Mouse (Mus musculus): ENCODE data around the gene Atp13a3. TPM values are rescaled to one million over a fixed set of nuclear protein-coding genes. Genes with fewer than 3 reads are reported as not detected.
"Not testable (repeated sequence)": the region's sequence is repeated elsewhere in the genome, so short reads cannot be mapped to it uniquely, and the experiment has no call there.

Atp13a3 gene
- polyA plus RNA-seq (2012; ENCODE audit: insufficient read depth, low replicate concordance) = 3.3 and 6.2 TPM in 2 replicates

- no peaks in the 10 kb centered on the region for H3K36me3 ChIP-seq (replicated peaks; ENCODE audit: low read length)
- no peak within 1 kb of the TSS for H3K4me3 ChIP-seq (replicated peaks)
- no peak for TF ChIP-seq GATA1 (IDR thresholded peaks at IDR 0.05; ENCODE audit: borderline replicate concordance, low read length)
- no peak for TF ChIP-seq FLI1 (IDR thresholded peaks at IDR 0.05; ENCODE audit: low read length)
- H3K27me3 ChIP-seq (replicated peaks) = peaks cover 44% of the 10 kb centered on the region
- no peaks in the 10 kb centered on the region for H3K9me3 ChIP-seq
- H3K4me1 ChIP-seq = peaks cover 10% of the 10 kb centered on the region
Observed at GRCm38 (mm10) chr16:30405925-30406670, at the start of gene Atp13a3. Atp13a3 (minus strand) TSS chr16:30405975.

- Histone ChIP-seq H3K36me3 (replicated peaks; ENCODE audit: low read length) (no peaks in the 10 kb centered on the region), H3K27me3 (replicated peaks) (no peaks in the 10 kb centered on the region), H3K4me3 (replicated peaks) (peak overlapping the region; percentile 71), H3K9me3 (peaks cover 5% of the 10 kb centered on the region), H3K4me1 (peaks cover 55% of the 10 kb centered on the region)
- TF ChIP-seq FLI1 (IDR thresholded peaks at IDR 0.05; ENCODE audit: low read length) (no peak), GATA1 (IDR thresholded peaks at IDR 0.05; ENCODE audit: borderline replicate concordance, low read length) (no peak)
Observed at GRCm38 (mm10) chr16:30453213-30453975, 47.6 kb upstream of the Atp13a3 start.

- not testable (repeated sequence) for H3K4me3 ChIP-seq (replicated peaks); H3K36me3 ChIP-seq (replicated peaks; ENCODE audit: low read length); H3K9me3 ChIP-seq; H3K27me3 ChIP-seq (replicated peaks)
- peaks cover 35% of the 10 kb centered on the region for H3K4me1 ChIP-seq
Observed at GRCm38 (mm10) chr16:30451174-30451573, 45.4 kb upstream of the Atp13a3 start.

- peaks cover 9% of the 10 kb centered on the region for H3K9me3 ChIP-seq
- no peak overlapping the region for H3K4me3 ChIP-seq (replicated peaks)
- no peak for TF ChIP-seq GATA1 (IDR thresholded peaks at IDR 0.05; ENCODE audit: borderline replicate concordance, low read length)
- no peak for TF ChIP-seq FLI1 (IDR thresholded peaks at IDR 0.05; ENCODE audit: low read length)
- no peaks in the 10 kb centered on the region for H3K36me3 ChIP-seq (replicated peaks; ENCODE audit: low read length)
- peaks cover 2% of the 10 kb centered on the region for H3K27me3 ChIP-seq (replicated peaks)
- peaks cover 31% of the 10 kb centered on the region for H3K4me1 ChIP-seq
Observed at GRCm38 (mm10) chr16:30449017-30449416, 43.2 kb upstream of the Atp13a3 start.

GRCm38 (mm10) chr16:30448169-30448568 is 42.4 kb upstream of the Atp13a3 start:
- no peak for TF ChIP-seq GATA1 (IDR thresholded peaks at IDR 0.05; ENCODE audit: borderline replicate concordance, low read length)
- no peak for TF ChIP-seq FLI1 (IDR thresholded peaks at IDR 0.05; ENCODE audit: low read length)
- Histone ChIP-seq H3K4me1 (peaks cover 22% of the 10 kb centered on the region), H3K36me3 (replicated peaks; ENCODE audit: low read length) (no peaks in the 10 kb centered on the region), H3K4me3 (replicated peaks) (no peak overlapping the region), H3K9me3 (peaks cover 9% of the 10 kb centered on the region), H3K27me3 (replicated peaks) (peaks cover 6% of the 10 kb centered on the region)

- TF ChIP-seq GATA1 (IDR thresholded peaks at IDR 0.05; ENCODE audit: borderline replicate concordance, low read length) (no peak), FLI1 (IDR thresholded peaks at IDR 0.05; ENCODE audit: low read length) (no peak)
- H3K36me3 ChIP-seq (replicated peaks; ENCODE audit: low read length) = no peaks in the 10 kb centered on the region
- H3K27me3 ChIP-seq (replicated peaks) = peaks cover 6% of the 10 kb centered on the region
- no peak overlapping the region for H3K4me3 ChIP-seq (replicated peaks)
- peaks cover 18% of the 10 kb centered on the region for H3K4me1 ChIP-seq
- peaks cover 9% of the 10 kb centered on the region for H3K9me3 ChIP-seq
Observed at GRCm38 (mm10) chr16:30447642-30448041, 41.9 kb upstream of the Atp13a3 start.

- Histone ChIP-seq H3K4me3 (replicated peaks) (no peak overlapping the region), H3K4me1 (peaks cover 4% of the 10 kb centered on the region; the same call in 1 of the 2 replicates), H3K9me3 (peaks cover 4% of the 10 kb centered on the region; the same call in 1 of the 2 replicates), H3K27me3 (replicated peaks) (peaks cover 6% of the 10 kb centered on the region), H3K36me3 (replicated peaks; ENCODE audit: low read length) (no peaks in the 10 kb centered on the region)
- no peak for TF ChIP-seq GATA1 (IDR thresholded peaks at IDR 0.05; ENCODE audit: borderline replicate concordance, low read length)
Observed at GRCm38 (mm10) chr16:30443411-30443810, 37.6 kb upstream of the Atp13a3 start.

- TF ChIP-seq FLI1 (IDR thresholded peaks at IDR 0.05; ENCODE audit: low read length) (no peak), GATA1 (IDR thresholded peaks at IDR 0.05; ENCODE audit: borderline replicate concordance, low read length) (no peak)
Observed at GRCm38 (mm10) chr16:30442451-30442850, 36.7 kb upstream of the Atp13a3 start.

GRCm38 (mm10) chr16:30441409-30441808 is 35.6 kb upstream of the Atp13a3 start:
- Histone ChIP-seq H3K4me3 (replicated peaks) (no peak overlapping the region), H3K27me3 (replicated peaks) (peaks cover 6% of the 10 kb centered on the region), H3K36me3 (replicated peaks; ENCODE audit: low read length) (no peaks in the 10 kb centered on the region), H3K4me1 (peaks cover 4% of the 10 kb centered on the region; the same call in 1 of the 2 replicates), H3K9me3 (no peaks in the 10 kb centered on the region)
- TF ChIP-seq GATA1 (IDR thresholded peaks at IDR 0.05; ENCODE audit: borderline replicate concordance, low read length) = no peak
- TF ChIP-seq FLI1 (IDR thresholded peaks at IDR 0.05; ENCODE audit: low read length) = no peak

More at GRCm38 (mm10) chr16:30442451-30442850, 36.7 kb upstream of the Atp13a3 start:
- H3K36me3 ChIP-seq (replicated peaks; ENCODE audit: low read length) = no peaks in the 10 kb centered on the region
- H3K4me1 ChIP-seq = peaks cover 4% of the 10 kb centered on the region; the same call in 1 of the 2 replicates
- peaks cover 6% of the 10 kb centered on the region for H3K27me3 ChIP-seq (replicated peaks)
- no peak overlapping the region for H3K4me3 ChIP-seq (replicated peaks)
- no peaks in the 10 kb centered on the region for H3K9me3 ChIP-seq

- Histone ChIP-seq H3K36me3 (replicated peaks; ENCODE audit: low read length) (no peaks in the 10 kb centered on the region), H3K9me3 (no peaks in the 10 kb centered on the region), H3K4me1 (peaks cover 4% of the 10 kb centered on the region; the same call in 1 of the 2 replicates), H3K27me3 (replicated peaks) (peaks cover 8% of the 10 kb centered on the region), H3K4me3 (replicated peaks) (no peak overlapping the region)
- no peak for TF ChIP-seq FLI1 (IDR thresholded peaks at IDR 0.05; ENCODE audit: low read length)
Observed at GRCm38 (mm10) chr16:30439841-30440240, 34.1 kb upstream of the Atp13a3 start.
